Mouse (Mus musculus) adrenal gland, postnatal 14 days (tissue): ENCODE results near the gene Pptc7. TPM values are rescaled to one million over a fixed set of nuclear protein-coding genes. Genes with fewer than 3 reads are reported as not detected.

ENCODE experiments used
- DNase-seq: peaks from one replicate; pipeline ENCODE4 v3.0.0; 2021; ENCODE audit warnings: mixed read lengths
- total RNA-seq: library from RNA; stranded (reverse); gene quantifications from 2 replicates; pipeline ENCODE4 v1.2.3, GENCODE M21; 2021

The Pptc7 gene
- total RNA-seq, 1 experiment from 2014 or later = 42.4 TPM

GRCm38 (mm10) chr5:122267136-122267535 is 17.0 kb upstream of the Pptc7 start:
- no peak for DNase-seq

- DNase-seq = peak; percentile 81
Measured at GRCm38 (mm10) chr5:122267899-122268298, 16.3 kb upstream of the Pptc7 start.

- DNase-seq = no peak
Measured at GRCm38 (mm10) chr5:122268858-122269604, 15.1 kb upstream of the Pptc7 start.

- no peak for DNase-seq
Measured at GRCm38 (mm10) chr5:122272821-122273220, 11.3 kb upstream of the Pptc7 start.

- peak; percentile 52 for DNase-seq
Measured at GRCm38 (mm10) chr5:122274785-122275184, 9.4 kb upstream of the Pptc7 start.

GRCm38 (mm10) chr5:122278946-122279345 is 5.2 kb upstream of the Pptc7 start:
- no peak for DNase-seq

- DNase-seq = no peak
Measured at GRCm38 (mm10) chr5:122279799-122280421, 4.3 kb upstream of the Pptc7 start.

GRCm38 (mm10) chr5:122280422-122280826 is 3.7 kb upstream of the Pptc7 start:
- peak; percentile 68 for DNase-seq

- peak; percentile 57 for DNase-seq
Measured at GRCm38 (mm10) chr5:122280827-122281462, 3.2 kb upstream of the Pptc7 start.

- DNase-seq = peak; percentile 56
Measured at GRCm38 (mm10) chr5:122283828-122284182, 360 bp upstream of the Pptc7 start.

- peak; percentile 83 for DNase-seq
Measured at GRCm38 (mm10) chr5:122285029-122285766, 1.0 kb downstream of the Pptc7 start.

- no peak for DNase-seq
Measured at GRCm38 (mm10) chr5:122285767-122286150, 1.6 kb downstream of the Pptc7 start.

GRCm38 (mm10) chr5:122286191-122286590 is 2.0 kb downstream of the Pptc7 start:
- no peak for DNase-seq

- DNase-seq = no peak
Measured at GRCm38 (mm10) chr5:122287026-122287425, 2.9 kb downstream of the Pptc7 start.

GRCm38 (mm10) chr5:122288147-122288811 is 4.1 kb downstream of the Pptc7 start:
- peak; percentile 49 for DNase-seq

- no peak for DNase-seq
Measured at GRCm38 (mm10) chr5:122291149-122291548, 7.0 kb downstream of the Pptc7 start.

GRCm38 (mm10) chr5:122291553-122292339 is 7.6 kb downstream of the Pptc7 start:
- DNase-seq = no peak

GRCm38 (mm10) chr5:122293131-122293530 is 9.0 kb downstream of the Pptc7 start:
- DNase-seq = no peak

GRCm38 (mm10) chr5:122294219-122294735 is 10.1 kb downstream of the Pptc7 start:
- no peak for DNase-seq

- peak; percentile 47 for DNase-seq
Measured at GRCm38 (mm10) chr5:122295113-122295935, 11.2 kb downstream of the Pptc7 start.
